Mouse (Mus musculus) ES-Bruce4 (cell line): ENCODE data around the gene Pigp.
A peak's percentile ranks its signal among the peaks of the same experiment; 100 is the strongest.

Source experiments
- CTCF ChIP-seq: IDR thresholded peaks from one replicate; pipeline ENCODE4 v1.8.1; 2011; ENCODE audit warnings: low read depth, low read length
- EP300 ChIP-seq: IDR thresholded peaks from 2 replicates; pipeline ENCODE4 v1.6.1; 2011; ENCODE audit warnings: low read depth, low read length; ENCODE audit not compliant: insufficient read depth
- POLR2A ChIP-seq: IDR thresholded peaks from one replicate; pipeline ENCODE4 v1.8.1; 2011; ENCODE audit warnings: low read length; ENCODE audit not compliant: insufficient read depth

DNA sequence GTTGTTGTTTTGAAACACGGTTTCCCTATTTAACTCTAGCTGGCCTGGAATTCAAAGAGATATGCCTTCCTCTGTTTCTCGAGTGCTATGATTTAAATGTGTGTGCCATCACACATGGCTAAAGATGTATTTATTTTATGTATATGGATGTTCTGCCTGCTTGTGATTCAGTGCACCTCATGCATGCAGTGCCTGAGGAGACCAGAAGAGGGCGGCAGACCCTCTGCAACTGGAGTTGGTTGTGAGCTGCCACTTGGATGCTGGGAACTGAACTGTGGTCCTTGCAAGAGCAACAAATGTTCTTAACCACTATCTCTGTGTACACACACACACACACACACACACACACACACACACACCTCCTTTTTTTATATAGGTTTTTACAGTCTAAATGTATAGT lies 48.9 kb upstream of the Pigp start:
- TF ChIP-seq CTCF (peak; percentile 67), EP300 (no peak), POLR2A (no peak)
